Mouse (Mus musculus) limb, embryonic 13.5 days (tissue): ENCODE data around the gene Epha5. TPM values are rescaled to one million over a fixed set of nuclear protein-coding genes. Genes with fewer than 3 reads are reported as not detected.

Source experiments
- ATAC-seq: fragments of 200-750 bp; cut with Nextera tagmentation; 2 replicates; pipeline ENCODE4 v1.8.0; 2017; ENCODE audit warnings: low read depth, moderate number of reproducible peaks, moderate TSS enrichment; ENCODE audit not compliant: low FRiP score
- H3K27ac ChIP-seq: fragments of 300-500 bp; sonication (generic); 2 replicates; pipeline ENCODE4 v1.5.1; 2015; ENCODE audit warnings: inconsistent platforms, mild to moderate bottlenecking, moderate library complexity
- H3K27me3 ChIP-seq: fragments of 300-500 bp; sonication (generic); 2 replicates; pipeline ENCODE4 v1.6.1; 2015; ENCODE audit warnings: mild to moderate bottlenecking, inconsistent platforms
- H3K36me3 ChIP-seq: fragments of 300-500 bp; sonication (generic); 2 replicates; pipeline ENCODE4 v1.6.1; 2015; ENCODE audit warnings: inconsistent platforms, mild to moderate bottlenecking, moderate library complexity
- H3K4me1 ChIP-seq: fragments of 300-500 bp; sonication (generic); 2 replicates; pipeline ENCODE4 v1.6.1; 2015; ENCODE audit warnings: inconsistent platforms
- H3K4me2 ChIP-seq: fragments of 300-500 bp; sonication (generic); replicated peaks from 2 replicates; pipeline ENCODE4 v1.6.1; 2015; ENCODE audit warnings: inconsistent platforms, mild to moderate bottlenecking, moderate library complexity
- H3K4me3 ChIP-seq: fragments of 300-500 bp; sonication (generic); 2 replicates; pipeline ENCODE4 v1.5.1; 2015; ENCODE audit warnings: moderate library complexity, mild to moderate bottlenecking, inconsistent platforms
- H3K9ac ChIP-seq: fragments of 300-500 bp; sonication (generic); 2 replicates; pipeline ENCODE4 v1.6.1; 2015; ENCODE audit warnings: mild to moderate bottlenecking, inconsistent platforms
- H3K9me3 ChIP-seq: fragments of 300-500 bp; sonication (generic); 2 replicates; pipeline ENCODE4 v1.6.1; 2016; ENCODE audit warnings: inconsistent platforms
- WGBS: fragments of 180-500 bp; shearing (Covaris S2); methylation state at CpG from one replicate; pipeline ENCODE4 v1.1.7; 2015; 5-methylcytosine and 5-hydroxymethylcytosine counted together
- polyA plus RNA-seq: library from polyadenylated mRNA; unstranded; fragments of >200 nt; fragmentation: Nextera tagmentation; extraction: Ambion mirVana; gene quantifications from 2 replicates; pipeline ENCODE4 v1.2.1, GENCODE M21; 2015

The Epha5 gene
- polyA plus RNA-seq, 1 experiment from 2014 or later = 7.2 TPM

GRCm38 (mm10) chr5:84353069-84353468 is 64.1 kb downstream of the Epha5 start:
- Histone ChIP-seq H3K27me3 (no peaks in the 10 kb centered on the region), H3K4me2 (no peak overlapping the region), H3K36me3 (no peaks in the 10 kb centered on the region), H3K4me1 (no peaks in the 10 kb centered on the region), H3K9me3 (no peaks in the 10 kb centered on the region), H3K4me3 (no peak overlapping the region), H3K9ac (no peak overlapping the region), H3K27ac (no peak overlapping the region)
- ATAC-seq = no peak
- 80% methylated on average over 5 of the region's 5 CpGs for WGBS

DNA sequence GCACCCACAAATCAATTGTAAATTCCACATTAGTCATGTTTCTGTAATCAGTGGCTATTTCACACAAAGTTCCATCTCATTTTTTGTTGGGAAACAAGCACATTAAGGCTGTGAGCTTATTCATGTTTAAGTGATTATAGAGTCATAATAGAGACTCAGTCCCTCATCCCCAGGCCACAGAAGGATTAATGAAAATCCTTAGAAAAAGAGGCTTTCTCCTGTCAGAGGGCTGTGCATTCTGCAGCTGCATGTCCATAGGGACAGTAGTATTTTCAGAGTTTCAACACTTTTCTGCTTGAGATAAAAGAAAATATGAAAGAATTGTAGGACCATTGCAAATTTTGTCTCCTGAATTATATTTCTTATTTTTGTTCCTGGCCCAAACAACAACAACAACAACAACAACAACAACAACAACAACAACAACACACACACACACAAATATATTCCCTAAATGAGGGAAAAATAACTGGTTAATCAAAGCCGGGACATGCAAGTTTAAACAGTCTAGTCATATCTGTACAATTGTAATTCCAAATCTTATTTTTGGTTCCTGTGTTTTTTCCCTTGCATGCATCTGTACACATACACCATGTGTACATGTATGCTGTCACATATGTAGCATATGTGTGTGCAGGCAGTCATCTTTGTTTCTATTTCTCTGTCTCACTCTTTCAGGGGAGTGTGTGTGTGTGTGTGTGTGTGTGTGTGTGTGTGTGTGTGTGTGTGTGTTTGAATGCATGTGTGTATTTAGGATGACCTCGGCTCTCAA is 70.3 kb downstream of the Epha5 start:
- H3K4me2 ChIP-seq = no peak overlapping the region
- 78% methylated on average over 2 of the region's 2 CpGs for WGBS
- H3K27ac ChIP-seq = no peak overlapping the region
- H3K36me3 ChIP-seq = no peaks in the 10 kb centered on the region
- H3K4me1 ChIP-seq = no peaks in the 10 kb centered on the region
- no peaks in the 10 kb centered on the region for H3K9me3 ChIP-seq
- H3K9ac ChIP-seq = no peak overlapping the region
- no peak overlapping the region for H3K4me3 ChIP-seq
- no peak for ATAC-seq
- no peaks in the 10 kb centered on the region for H3K27me3 ChIP-seq

- 75% methylated on average over 3 of the region's 3 CpGs for WGBS
- Histone ChIP-seq H3K4me2 (no peak overlapping the region), H3K36me3 (no peaks in the 10 kb centered on the region), H3K27ac (no peak overlapping the region), H3K9ac (no peak overlapping the region), H3K4me3 (no peak overlapping the region), H3K4me1 (no peaks in the 10 kb centered on the region), H3K27me3 (no peaks in the 10 kb centered on the region), H3K9me3 (no peaks in the 10 kb centered on the region; the same call in 1 of the 2 replicates)
- no peak for ATAC-seq
Observed at GRCm38 (mm10) chr5:84335834-84336465, 81.2 kb downstream of the Epha5 start.

- H3K36me3 ChIP-seq = no peaks in the 10 kb centered on the region
- 54% methylated on average over 6 of the region's 6 CpGs for WGBS
- no peak overlapping the region for H3K27ac ChIP-seq
- no peaks in the 10 kb centered on the region for H3K27me3 ChIP-seq
- H3K9me3 ChIP-seq = no peaks in the 10 kb centered on the region; the same call in 1 of the 2 replicates
- peaks cover 2% of the 10 kb centered on the region; the same call in 1 of the 2 replicates for H3K4me1 ChIP-seq
- H3K9ac ChIP-seq = no peak overlapping the region
- H3K4me2 ChIP-seq = no peak overlapping the region
- no peak overlapping the region for H3K4me3 ChIP-seq
- ATAC-seq = no peak
Observed at GRCm38 (mm10) chr5:84334481-84334880, 82.7 kb downstream of the Epha5 start.

DNA sequence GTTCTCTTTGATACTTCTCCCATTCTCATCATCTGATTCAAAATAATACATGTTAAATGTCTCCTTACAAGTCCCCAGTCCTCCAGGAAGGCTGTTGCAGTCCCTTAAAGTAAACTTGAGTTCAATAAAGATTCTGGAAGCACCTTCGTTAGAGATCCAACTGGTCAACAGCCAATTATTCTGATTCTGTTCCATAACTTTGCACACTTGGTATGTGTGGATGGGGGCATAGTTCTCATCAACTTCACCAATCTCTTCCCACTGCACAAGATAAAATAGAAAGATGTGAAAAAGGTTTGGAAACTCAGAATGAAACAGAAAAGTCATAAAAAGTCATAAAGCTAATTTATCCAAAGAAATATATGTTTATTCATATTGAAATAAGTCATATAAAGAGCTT is 85.6 kb downstream of the Epha5 start:
- Histone ChIP-seq H3K4me2 (no peak overlapping the region), H3K27ac (no peak overlapping the region), H3K4me1 (peaks cover 2% of the 10 kb centered on the region; the same call in 1 of the 2 replicates), H3K9ac (no peak overlapping the region), H3K4me3 (no peak overlapping the region), H3K9me3 (no peaks in the 10 kb centered on the region), H3K36me3 (no peaks in the 10 kb centered on the region), H3K27me3 (no peaks in the 10 kb centered on the region)
- ATAC-seq = no peak
- 81% methylated on average over 1 of the region's 1 CpGs for WGBS

GRCm38 (mm10) chr5:84320553-84320952 is 96.6 kb downstream of the Epha5 start:
- no peaks in the 10 kb centered on the region for H3K27me3 ChIP-seq
- ATAC-seq = no peak
- 83% methylated on average over 1 of the region's 1 CpGs for WGBS
- H3K9me3 ChIP-seq = no peaks in the 10 kb centered on the region
- H3K27ac ChIP-seq = no peak overlapping the region
- H3K9ac ChIP-seq = no peak overlapping the region
- H3K4me1 ChIP-seq = no peaks in the 10 kb centered on the region
- H3K4me2 ChIP-seq = no peak overlapping the region
- H3K36me3 ChIP-seq = no peaks in the 10 kb centered on the region
- H3K4me3 ChIP-seq = no peak overlapping the region

DNA sequence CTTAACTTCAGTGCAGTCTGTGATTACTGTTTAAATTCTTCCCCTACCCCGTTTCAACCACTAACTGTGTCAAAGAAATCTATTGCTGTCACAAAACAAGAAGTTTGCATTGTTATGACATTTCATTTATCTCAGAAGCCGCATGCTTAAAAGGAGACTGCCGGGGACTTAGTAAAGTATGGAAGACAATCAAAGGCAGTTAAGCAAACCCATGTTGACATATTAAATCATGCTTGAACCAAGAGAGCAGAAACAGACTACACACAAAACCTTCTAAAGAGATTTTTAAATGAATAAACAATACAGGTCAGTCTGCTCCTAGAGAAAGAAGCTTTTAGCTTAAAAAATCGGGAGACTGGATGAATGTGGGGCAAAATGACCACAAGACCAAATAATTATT is 97.0 kb downstream of the Epha5 start:
- Histone ChIP-seq H3K4me3 (no peak overlapping the region), H3K4me1 (no peaks in the 10 kb centered on the region), H3K9ac (no peak overlapping the region), H3K27me3 (no peaks in the 10 kb centered on the region), H3K36me3 (no peaks in the 10 kb centered on the region), H3K27ac (no peak overlapping the region), H3K9me3 (no peaks in the 10 kb centered on the region), H3K4me2 (no peak overlapping the region)
- ATAC-seq = no peak
- 76% methylated on average over 4 of the region's 4 CpGs for WGBS

- no peak overlapping the region for H3K4me2 ChIP-seq
- H3K27me3 ChIP-seq = no peaks in the 10 kb centered on the region
- H3K4me3 ChIP-seq = no peak overlapping the region
- H3K36me3 ChIP-seq = no peaks in the 10 kb centered on the region
- 57% methylated on average over 8 of the region's 8 CpGs for WGBS
- no peak overlapping the region for H3K27ac ChIP-seq
- H3K9ac ChIP-seq = no peak overlapping the region
- no peaks in the 10 kb centered on the region for H3K9me3 ChIP-seq
- no peak for ATAC-seq
- H3K4me1 ChIP-seq = no peaks in the 10 kb centered on the region
Observed at GRCm38 (mm10) chr5:84318814-84319340, 98.3 kb downstream of the Epha5 start.

GRCm38 (mm10) chr5:84317839-84318238 is 99.3 kb downstream of the Epha5 start:
- H3K9me3 ChIP-seq = no peaks in the 10 kb centered on the region
- WGBS = 84% methylated on average over 4 of the region's 4 CpGs
- H3K9ac ChIP-seq = no peak overlapping the region
- no peak overlapping the region for H3K4me2 ChIP-seq
- H3K4me1 ChIP-seq = no peaks in the 10 kb centered on the region
- H3K27ac ChIP-seq = no peak overlapping the region
- no peak overlapping the region for H3K4me3 ChIP-seq
- no peaks in the 10 kb centered on the region for H3K36me3 ChIP-seq
- H3K27me3 ChIP-seq = no peaks in the 10 kb centered on the region
- ATAC-seq = no peak

DNA sequence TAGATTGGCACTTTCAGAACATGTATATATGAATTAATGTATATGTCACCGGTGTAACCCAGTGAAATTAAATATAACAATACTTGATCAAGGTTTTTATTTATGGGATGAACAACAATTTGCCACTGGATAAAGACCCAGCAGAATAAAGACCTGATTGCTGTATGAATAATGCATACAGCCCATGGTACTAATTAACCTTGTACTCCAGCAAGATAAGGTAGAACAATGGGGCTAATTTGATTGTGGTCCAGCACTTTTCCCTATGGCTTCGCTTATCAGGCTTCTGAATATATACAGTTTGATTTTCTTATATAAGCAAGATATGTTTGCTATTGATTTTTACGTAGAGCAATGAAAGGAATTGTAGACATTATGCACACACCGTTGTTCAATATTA is 103.6 kb downstream of the Epha5 start:
- no peaks in the 10 kb centered on the region for H3K9me3 ChIP-seq
- H3K27ac ChIP-seq = no peak overlapping the region
- H3K4me1 ChIP-seq = no peaks in the 10 kb centered on the region
- H3K36me3 ChIP-seq = no peaks in the 10 kb centered on the region
- H3K27me3 ChIP-seq = no peaks in the 10 kb centered on the region
- no peak overlapping the region for H3K9ac ChIP-seq
- no peak overlapping the region for H3K4me3 ChIP-seq
- WGBS = 93% methylated on average over 4 of the region's 4 CpGs
- ATAC-seq = no peak
- no peak overlapping the region for H3K4me2 ChIP-seq

DNA sequence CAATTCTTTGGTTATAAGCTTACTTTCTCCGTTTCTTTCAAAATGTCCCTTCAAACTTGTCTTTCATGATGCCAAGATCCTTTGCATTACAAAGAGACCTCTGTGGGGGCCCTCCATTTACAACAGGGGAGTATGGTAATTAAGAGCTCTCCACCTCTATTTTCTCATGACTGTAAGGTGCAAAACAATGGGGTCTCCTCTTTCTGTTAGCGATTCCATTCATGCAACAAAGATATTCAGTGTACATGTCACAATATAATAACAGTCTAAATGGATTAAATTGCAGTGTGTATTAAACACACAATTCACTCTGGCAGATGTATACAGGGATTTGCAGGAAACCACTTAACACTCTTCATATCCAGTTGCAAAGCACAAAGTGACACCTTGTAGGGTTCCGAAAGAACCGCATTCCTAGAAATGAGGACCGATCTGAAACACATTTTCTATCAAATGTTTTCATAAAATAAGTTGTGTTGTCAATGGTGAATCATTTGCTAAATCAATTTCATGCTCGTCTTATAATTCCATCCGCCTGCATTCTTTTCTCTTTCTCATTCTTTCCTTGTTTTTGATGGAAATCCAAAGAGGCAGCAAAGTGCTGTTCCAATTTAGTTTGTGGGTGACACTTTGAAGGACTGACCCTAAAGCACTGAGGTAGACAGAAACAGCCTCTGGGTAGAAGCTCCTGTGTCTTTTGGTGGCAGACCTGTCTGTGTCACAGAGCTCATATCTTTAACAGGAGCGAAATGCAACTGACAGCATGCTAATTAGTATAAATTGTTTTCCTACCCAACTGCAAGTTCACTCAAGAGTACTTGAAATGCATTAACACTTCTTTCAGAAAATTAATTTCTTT is 118.1 kb downstream of the Epha5 start:
- Histone ChIP-seq H3K4me1 (no peaks in the 10 kb centered on the region), H3K4me2 (no peak overlapping the region), H3K27ac (no peak overlapping the region), H3K9ac (no peak overlapping the region), H3K27me3 (no peaks in the 10 kb centered on the region), H3K36me3 (no peaks in the 10 kb centered on the region), H3K9me3 (no peaks in the 10 kb centered on the region), H3K4me3 (no peak overlapping the region)
- 41% methylated on average over 8 of the region's 8 CpGs for WGBS
- ATAC-seq = no peak

- H3K9ac ChIP-seq = no peak overlapping the region
- no peaks in the 10 kb centered on the region for H3K27me3 ChIP-seq
- no peaks in the 10 kb centered on the region for H3K9me3 ChIP-seq
- H3K4me2 ChIP-seq = no peak overlapping the region
- WGBS = 56% methylated on average over 3 of the region's 3 CpGs
- no peaks in the 10 kb centered on the region for H3K36me3 ChIP-seq
- no peak for ATAC-seq
- H3K4me1 ChIP-seq = no peaks in the 10 kb centered on the region
- H3K4me3 ChIP-seq = no peak overlapping the region
- H3K27ac ChIP-seq = no peak overlapping the region
Observed at GRCm38 (mm10) chr5:84289429-84289977, 127.7 kb downstream of the Epha5 start.
